Mouse (Mus musculus) thymus, postnatal 25 days (tissue): ENCODE data around the gene Sergef.

ENCODE experiments used
- DNase-seq: peaks from one replicate; pipeline ENCODE4 v3.0.0; 2022

Sergef gene

GRCm38 (mm10) chr7:46486761-46487160 is 152.8 kb downstream of the Sergef start:
- DNase-seq, result no peak

GRCm38 (mm10) chr7:46484223-46484622 is 155.4 kb downstream of the Sergef start:
- no peak for DNase-seq

- no peak for DNase-seq
Measured at GRCm38 (mm10) chr7:46483050-46483449, 156.6 kb downstream of the Sergef start.

- no peak for DNase-seq
Measured at GRCm38 (mm10) chr7:46482099-46482531, 157.5 kb downstream of the Sergef start.

- DNase-seq, result no peak
Measured at GRCm38 (mm10) chr7:46479793-46480192, 159.8 kb downstream of the Sergef start.

GRCm38 (mm10) chr7:46477456-46477855 is 162.2 kb downstream of the Sergef start:
- DNase-seq, result no peak

- no peak for DNase-seq
Measured at GRCm38 (mm10) chr7:46475464-46475863, 164.1 kb downstream of the Sergef start.

- no peak for DNase-seq
Measured at GRCm38 (mm10) chr7:46473141-46473540, 166.5 kb downstream of the Sergef start.

GRCm38 (mm10) chr7:46471054-46471737 is 168.4 kb downstream of the Sergef start:
- no peak for DNase-seq

GRCm38 (mm10) chr7:46469542-46469941 is 170.1 kb downstream of the Sergef start:
- DNase-seq, result no peak

- no peak for DNase-seq
Measured at GRCm38 (mm10) chr7:46466422-46466981, 173.1 kb downstream of the Sergef start.

- no peak for DNase-seq
Measured at GRCm38 (mm10) chr7:46463136-46463535, 176.5 kb downstream of the Sergef start.

- DNase-seq, result no peak
Measured at GRCm38 (mm10) chr7:46462287-46462686, 177.3 kb downstream of the Sergef start.

GRCm38 (mm10) chr7:46459605-46460245 is 179.9 kb downstream of the Sergef start:
- no peak for DNase-seq

GRCm38 (mm10) chr7:46459200-46459599 is 180.4 kb downstream of the Sergef start:
- DNase-seq, result no peak

- DNase-seq, result no peak
Measured at GRCm38 (mm10) chr7:46457889-46458288, 181.7 kb downstream of the Sergef start.

GRCm38 (mm10) chr7:46453930-46454679 is 185.5 kb downstream of the Sergef start:
- no peak for DNase-seq

GRCm38 (mm10) chr7:46448922-46449645 is 190.5 kb downstream of the Sergef start:
- no peak for DNase-seq

GRCm38 (mm10) chr7:46447473-46448165 is 192.0 kb downstream of the Sergef start:
- DNase-seq, result no peak

- no peak for DNase-seq
Measured at GRCm38 (mm10) chr7:46445896-46446295, 193.7 kb downstream of the Sergef start.

GRCm38 (mm10) chr7:46443163-46443562 is 196.4 kb downstream of the Sergef start:
- DNase-seq, result no peak

GRCm38 (mm10) chr7:46438537-46439141 is 201.0 kb downstream of the Sergef start:
- no peak for DNase-seq
